Mouse (Mus musculus) heart, adult 2 months (tissue): ENCODE data around the gene Xpo5.

ENCODE experiments used
- CTCF ChIP-seq: fragments of 200-600 bp; IDR thresholded peaks from 2 replicates; pipeline ENCODE4 v1.8.1; 2022; ENCODE audit warnings: antibody characterized with exemption, mild to moderate bottlenecking, moderate library complexity
- EP300 ChIP-seq: fragments of 200-500 bp; IDR thresholded peaks from 2 replicates; pipeline ENCODE4 v1.6.1; 2011; ENCODE audit warnings: low read depth, low read length, control low read depth; ENCODE audit not compliant: insufficient read depth
- POLR2A ChIP-seq: fragments of 200-500 bp; IDR thresholded peaks from 2 replicates; pipeline ENCODE4 v1.6.1; 2011; ENCODE audit warnings: mild to moderate bottlenecking, low read depth, low read length, control low read depth; ENCODE audit not compliant: insufficient read depth

GRCm38 (mm10) chr17:46259675-46260074 lies 57.1 kb downstream of the Xpo5 start:
- no peak for TF ChIP-seq CTCF
- TF ChIP-seq POLR2A: no peak
- no peak for TF ChIP-seq EP300
